Mouse (Mus musculus) lung, postnatal 36 days (tissue): ENCODE data around the gene Ppp5c.

ENCODE experiments used
- DNase-seq: peaks from one replicate; pipeline ENCODE4 v3.0.0; 2022; ENCODE audit warnings: mixed read lengths

The Ppp5c gene

GRCm38 (mm10) chr7:17050933-17051594 is 23.3 kb upstream of the Ppp5c start:
- peak; percentile 83 for DNase-seq

GRCm38 (mm10) chr7:17050491-17050890 is 22.8 kb upstream of the Ppp5c start:
- DNase-seq: no peak

GRCm38 (mm10) chr7:17048431-17049190 is 20.9 kb upstream of the Ppp5c start:
- DNase-seq: no peak

- DNase-seq: no peak
Measured at GRCm38 (mm10) chr7:17047041-17047682, 19.4 kb upstream of the Ppp5c start.

- DNase-seq: no peak
Measured at GRCm38 (mm10) chr7:17045743-17046142, 18.0 kb upstream of the Ppp5c start.

- DNase-seq: no peak
Measured at GRCm38 (mm10) chr7:17039373-17039772, 11.6 kb upstream of the Ppp5c start.

- DNase-seq: no peak
Measured at GRCm38 (mm10) chr7:17038018-17038695, 10.4 kb upstream of the Ppp5c start.

- DNase-seq: no peak
Measured at GRCm38 (mm10) chr7:17030239-17030638, 2.5 kb upstream of the Ppp5c start.

- no peak for DNase-seq
Measured at GRCm38 (mm10) chr7:17028923-17029322, 1.2 kb upstream of the Ppp5c start.

- DNase-seq: peak; percentile 76
Measured at GRCm38 (mm10) chr7:17026710-17027587, 775 bp downstream of the Ppp5c start.

GRCm38 (mm10) chr7:17025896-17026622 is 1.7 kb downstream of the Ppp5c start:
- DNase-seq: no peak

- peak; percentile 32 for DNase-seq
Measured at GRCm38 (mm10) chr7:17025505-17025894, 2.2 kb downstream of the Ppp5c start.

- DNase-seq: peak; percentile 48
Measured at GRCm38 (mm10) chr7:17024814-17025504, 2.8 kb downstream of the Ppp5c start.

- peak; percentile 76 for DNase-seq
Measured at GRCm38 (mm10) chr7:17024141-17024540, 3.6 kb downstream of the Ppp5c start.

- no peak for DNase-seq
Measured at GRCm38 (mm10) chr7:17023701-17024100, 4.0 kb downstream of the Ppp5c start.

GRCm38 (mm10) chr7:17022176-17022575 is 5.5 kb downstream of the Ppp5c start:
- DNase-seq: no peak

- DNase-seq: peak; percentile 8
Measured at GRCm38 (mm10) chr7:17019426-17020166, 8.1 kb downstream of the Ppp5c start.

GRCm38 (mm10) chr7:17017921-17018320 is 9.8 kb downstream of the Ppp5c start:
- no peak for DNase-seq

GRCm38 (mm10) chr7:17017036-17017435 is 10.7 kb downstream of the Ppp5c start:
- DNase-seq: peak; percentile 93

- no peak for DNase-seq
Measured at GRCm38 (mm10) chr7:17015381-17015780, 12.3 kb downstream of the Ppp5c start.
